ENCODE assay signal across 10 mouse cellular contexts in the genomic region with DNA sequence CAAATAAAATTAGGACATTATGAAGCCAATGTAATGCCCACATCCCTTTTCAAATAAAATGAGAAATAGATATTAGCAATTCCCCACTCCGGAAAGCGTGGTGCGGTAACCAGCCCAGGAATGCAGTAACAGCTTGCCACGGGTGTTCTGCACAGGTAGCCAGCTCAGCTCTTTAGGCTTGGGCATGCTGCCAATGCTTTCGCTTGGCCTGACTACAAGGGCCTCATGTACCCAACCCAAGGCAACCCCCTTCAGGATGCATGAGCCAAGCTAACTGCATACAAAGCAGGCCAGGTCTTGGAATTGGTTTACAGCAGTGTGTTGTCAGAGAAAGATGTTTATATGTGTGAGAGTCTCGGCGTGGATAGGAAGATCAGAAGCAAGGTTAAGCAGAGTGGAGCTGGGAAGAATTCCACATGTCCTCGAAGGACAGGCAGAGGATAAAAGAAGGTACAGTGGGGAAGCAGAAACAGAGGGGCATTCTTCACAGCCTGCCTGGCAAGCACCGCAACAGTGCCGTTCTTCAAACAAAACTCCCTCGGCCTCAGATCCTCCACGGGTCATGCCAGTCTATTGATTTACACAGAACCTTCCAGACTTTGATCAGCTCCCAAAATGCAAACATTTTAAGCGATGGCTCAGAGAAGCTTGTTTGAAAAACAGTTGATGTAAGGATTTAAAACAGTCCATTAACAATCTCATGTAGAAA.
A peak's percentile ranks its signal among the peaks of the same experiment; 100 is the strongest.
DNase-seq lines count a peak whose midpoint lies in the region; ATAC-seq and TF ChIP-seq lines count a peak whose summit lies in the region.
"Had no signal": no experiment of that assay in that cellular context is flagged by ENCODE, and none has a peak within 500 bp of the region (broad histone marks: within the 10 kb centered on the region; RNA-seq: fewer than 3 reads in every experiment).

No protein-coding gene starts in this region.

- no peaks in the 10 kb centered on the region for H3K36me3 ChIP-seq in embryonic facial prominence, embryonic 13.5 days
- no peaks in the 10 kb centered on the region for H3K36me3 ChIP-seq in embryonic facial prominence, embryonic 10.5 days (replicated peaks)
- no peaks in the 10 kb centered on the region for H3K36me3 ChIP-seq in limb, embryonic 13.5 days
- no peaks in the 10 kb centered on the region for H3K36me3 ChIP-seq in limb, embryonic 10.5 days
- no peaks in the 10 kb centered on the region for H3K36me3 ChIP-seq in lung, postnatal 0 days (ENCODE audit: insufficient read depth, low read length)

- H3K27ac ChIP-seq in embryonic facial prominence, embryonic 13.5 days: peak overlapping the region; percentile 40; the same call in 1 of the 2 replicates
- no peak overlapping the region for H3K27ac ChIP-seq in embryonic facial prominence, embryonic 10.5 days (replicated peaks)
- peak overlapping the region; percentile 33; the same call in 1 of the 2 replicates for H3K27ac ChIP-seq in limb, embryonic 13.5 days
- no peak overlapping the region for H3K27ac ChIP-seq in limb, embryonic 10.5 days
- H3K27ac ChIP-seq in lung, postnatal 0 days (ENCODE audit: low read length): no peak overlapping the region
- H3K27ac ChIP-seq: kidney, postnatal 0 days had no signal

- no peaks in the 10 kb centered on the region for H3K27me3 ChIP-seq in embryonic facial prominence, embryonic 13.5 days
- no peaks in the 10 kb centered on the region for H3K27me3 ChIP-seq in embryonic facial prominence, embryonic 10.5 days (replicated peaks; ENCODE audit: low read depth, poor library complexity, severe bottlenecking)
- no peaks in the 10 kb centered on the region for H3K27me3 ChIP-seq in limb, embryonic 13.5 days
- no peaks in the 10 kb centered on the region for H3K27me3 ChIP-seq in limb, embryonic 10.5 days (ENCODE audit: low read depth, poor library complexity, severe bottlenecking)
- no peaks in the 10 kb centered on the region for H3K27me3 ChIP-seq in lung, postnatal 0 days (replicated peaks; ENCODE audit: insufficient read depth, low read length)

- no peak for TF ChIP-seq EP300 in lung, postnatal 0 days (IDR thresholded peaks at IDR 0.05)

- H3K4me3 ChIP-seq in embryonic facial prominence, embryonic 13.5 days: no peak overlapping the region
- H3K4me3 ChIP-seq in embryonic facial prominence, embryonic 10.5 days: no peak overlapping the region
- H3K4me3 ChIP-seq in limb, embryonic 13.5 days: no peak overlapping the region
- no peak overlapping the region for H3K4me3 ChIP-seq in limb, embryonic 10.5 days
- H3K4me3 ChIP-seq in lung, postnatal 0 days (ENCODE audit: low read depth, low read length): no peak overlapping the region

- H3K4me2 ChIP-seq in embryonic facial prominence, embryonic 13.5 days: 0 out of 2 replicates have a peak overlapping the region, but pooled peaks have one; percentile 9
- H3K4me2 ChIP-seq in limb, embryonic 13.5 days (replicated peaks): no peak overlapping the region
- H3K4me2 ChIP-seq in lung, postnatal 0 days (replicated peaks; ENCODE audit: low read depth, low read length): no peak overlapping the region

- H3K4me1 ChIP-seq in embryonic facial prominence, embryonic 13.5 days: peaks cover 7% of the 10 kb centered on the region; the same call in 1 of the 2 replicates
- no peaks in the 10 kb centered on the region for H3K4me1 ChIP-seq in embryonic facial prominence, embryonic 10.5 days
- peaks cover 11% of the 10 kb centered on the region for H3K4me1 ChIP-seq in limb, embryonic 13.5 days
- H3K4me1 ChIP-seq in limb, embryonic 10.5 days: no peaks in the 10 kb centered on the region
- H3K4me1 ChIP-seq in lung, postnatal 0 days (ENCODE audit: insufficient read depth, low read depth, low read length): no peaks in the 10 kb centered on the region

- peak; percentile 78; the same call in 1 of the 2 replicates for ATAC-seq in embryonic facial prominence, embryonic 13.5 days (ENCODE audit: insufficient number of reproducible peaks, insufficient read depth, low FRiP score, low TSS enrichment, low read depth)
- ATAC-seq in limb, embryonic 13.5 days (ENCODE audit: low FRiP score, low read depth): peak; percentile 79; the same call in 1 of the 2 replicates
- ATAC-seq in lung, postnatal 0 days: peak; percentile 46
- no peak for ATAC-seq in CD4-positive, CD25-positive, alpha-beta regulatory T cell, adult 4 months

- no peak for DNase-seq in embryonic facial prominence, embryonic 10.5 days (ENCODE audit: low spot score)
- no peak for DNase-seq in limb, embryonic 10.5 days (ENCODE audit: low spot score)
- peak; percentile 90 to 92 for DNase-seq in cerebellum, postnatal 10 days
- peak; percentile 62 for DNase-seq in lung, postnatal 0 days (ENCODE audit: low spot score)
- no peak for DNase-seq in gastrocnemius, adult 18-20 months (ENCODE audit: low spot score)
- DNase-seq: retina, postnatal 1 day had no signal

- no peak for TF ChIP-seq CTCF in lung, postnatal 0 days (IDR thresholded peaks at IDR 0.05)

- H3K9me3 ChIP-seq in embryonic facial prominence, embryonic 13.5 days: no peaks in the 10 kb centered on the region
- H3K9me3 ChIP-seq in embryonic facial prominence, embryonic 10.5 days: no peaks in the 10 kb centered on the region
- no peaks in the 10 kb centered on the region for H3K9me3 ChIP-seq in limb, embryonic 13.5 days
- H3K9me3 ChIP-seq in limb, embryonic 10.5 days (replicated peaks): no peaks in the 10 kb centered on the region
- no peaks in the 10 kb centered on the region for H3K9me3 ChIP-seq in lung, postnatal 0 days (ENCODE audit: low read length)

- WGBS in embryonic facial prominence, embryonic 13.5 days: 63% methylated on average over 13 of the region's 13 CpGs
- 85% methylated on average over 13 of the region's 13 CpGs for WGBS in embryonic facial prominence, embryonic 10.5 days
- WGBS in limb, embryonic 13.5 days: 61% methylated on average over 13 of the region's 13 CpGs
- WGBS in limb, embryonic 10.5 days: 86% methylated on average over 13 of the region's 13 CpGs
- WGBS in lung, postnatal 0 days: 29% methylated on average over 13 of the region's 13 CpGs

- H3K9ac ChIP-seq in embryonic facial prominence, embryonic 13.5 days: no peak overlapping the region
- H3K9ac ChIP-seq in limb, embryonic 13.5 days: no peak overlapping the region
- H3K9ac ChIP-seq in lung, postnatal 0 days (replicated peaks; ENCODE audit: low read depth): no peak overlapping the region

Comparison
In these comparisons a context has a peak if more than half of its experiments do, and no peak if none do; other contexts are left out.
1. H3K27ac ChIP-seq: peak in embryonic facial prominence, embryonic 13.5 days (single experiment) and limb, embryonic 13.5 days (single experiment); none in embryonic facial prominence, embryonic 10.5 days (single experiment), limb, embryonic 10.5 days (single experiment) and lung, postnatal 0 days (single experiment).
2. DNase-seq: peak in cerebellum, postnatal 10 days (2 of 2) and lung, postnatal 0 days (single experiment); none in embryonic facial prominence, embryonic 10.5 days (single experiment), limb, embryonic 10.5 days (single experiment) and gastrocnemius, adult 18-20 months (single experiment).